Mouse (Mus musculus): Measurements from ENCODE around the gene Actg1. TPM values are rescaled to one million over a fixed set of nuclear protein-coding genes. Genes with fewer than 3 reads are reported as not detected.

Gene Actg1
- total RNA-seq, 2 experiments from 2014 or later, result 451 to 520 TPM

DNA sequence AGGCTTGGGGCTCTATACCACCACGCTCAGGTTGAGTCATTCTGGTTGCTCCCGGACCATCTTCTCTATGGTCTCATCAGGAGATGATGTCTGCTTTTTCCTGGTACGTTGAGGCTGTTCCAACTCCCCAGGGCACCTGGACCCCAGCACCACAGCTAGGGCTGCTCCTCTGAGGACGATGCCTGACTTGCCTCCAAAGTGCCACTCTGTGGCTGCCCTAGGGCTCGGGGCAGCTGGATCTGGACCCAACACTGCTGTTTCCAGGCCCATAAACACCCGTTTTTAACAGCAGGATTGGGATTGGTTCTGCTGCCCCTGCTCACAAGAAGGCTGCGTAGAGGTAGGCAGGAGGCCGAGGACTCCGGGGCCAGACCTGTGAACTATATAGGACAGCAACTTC, 45.2 kb downstream of the Actg1 start:
- intact Hi-C loops (cut with DNase I), result no loop called here
- no peak for DNase-seq

DNA sequence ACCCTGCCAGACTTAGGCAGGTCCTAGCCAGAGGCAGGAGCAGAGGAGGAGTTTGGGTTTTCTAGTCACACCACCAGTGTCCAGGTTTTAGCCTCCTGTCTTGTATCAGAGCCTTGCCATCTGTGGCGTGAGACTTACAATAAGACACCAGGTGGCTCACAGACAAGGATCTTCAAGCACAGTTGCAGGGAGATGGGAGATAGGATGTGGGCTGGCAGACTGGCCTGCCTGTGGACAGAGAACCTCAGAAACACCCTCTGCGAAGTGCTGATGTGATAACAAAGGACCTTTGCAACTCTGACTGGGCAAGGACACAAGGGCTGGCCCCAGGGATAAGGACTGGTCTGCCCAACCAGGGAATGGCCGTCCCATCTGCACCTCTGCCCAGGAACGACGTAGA, 48.9 kb downstream of the Actg1 start:
- no peak for DNase-seq
- intact Hi-C loops (cut with DNase I), result no loop called here

DNA sequence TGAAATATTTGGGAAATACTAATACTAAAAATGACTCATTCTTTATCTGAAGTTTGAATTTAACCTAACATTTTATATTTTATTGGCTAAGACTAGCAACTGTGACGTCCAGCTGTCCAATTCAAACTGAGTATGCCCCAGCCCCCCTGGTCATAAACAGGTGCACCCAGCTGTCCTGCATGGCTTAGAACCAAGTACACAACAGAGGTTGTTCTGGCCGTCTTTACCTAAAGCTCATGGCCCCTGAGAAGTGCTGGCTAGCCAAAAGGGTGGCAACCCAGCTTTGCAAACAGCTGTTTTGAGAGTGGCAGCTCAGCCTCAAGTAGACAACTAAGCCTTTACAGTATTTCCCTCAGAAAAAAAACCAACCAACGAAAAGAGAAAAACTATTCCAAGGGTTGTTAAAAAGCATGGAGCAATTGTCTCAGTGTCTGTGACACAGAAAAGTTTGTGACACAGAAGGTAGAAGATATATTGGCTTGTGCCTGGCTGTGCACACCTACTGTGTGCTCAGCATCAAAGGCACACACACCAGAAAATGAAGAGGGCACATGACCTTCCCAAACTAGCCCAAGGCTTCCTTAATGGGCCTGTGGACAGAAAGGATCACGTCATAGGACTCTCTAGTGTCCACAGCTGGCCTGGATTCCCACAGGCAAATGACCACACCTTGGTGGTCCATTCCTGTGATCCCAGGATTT, 49.8 kb downstream of the Actg1 start:
- no peak for DNase-seq
- intact Hi-C loops (cut with DNase I), result no loop called here

DNA sequence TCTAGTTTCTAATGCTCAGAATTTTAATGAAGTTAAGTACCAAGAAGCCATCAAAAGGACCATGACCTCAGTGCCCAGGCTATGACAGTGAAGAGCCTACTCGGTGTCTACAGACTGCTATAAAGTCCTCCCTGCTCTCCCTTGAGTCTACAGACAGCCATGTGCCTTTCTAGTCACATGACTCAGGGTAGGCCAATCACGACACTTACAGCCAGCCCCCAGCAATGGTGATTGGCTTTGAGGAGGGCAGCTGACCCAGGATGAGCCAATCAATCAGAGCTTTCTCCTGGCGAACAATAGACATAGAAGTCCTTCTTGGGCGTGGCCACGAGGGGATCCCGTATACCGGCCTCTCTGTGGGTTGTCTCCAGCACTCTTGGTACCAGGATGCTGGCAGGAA, 50.6 kb downstream of the Actg1 start:
- intact Hi-C loops (cut with DNase I), result no loop called here

DNA sequence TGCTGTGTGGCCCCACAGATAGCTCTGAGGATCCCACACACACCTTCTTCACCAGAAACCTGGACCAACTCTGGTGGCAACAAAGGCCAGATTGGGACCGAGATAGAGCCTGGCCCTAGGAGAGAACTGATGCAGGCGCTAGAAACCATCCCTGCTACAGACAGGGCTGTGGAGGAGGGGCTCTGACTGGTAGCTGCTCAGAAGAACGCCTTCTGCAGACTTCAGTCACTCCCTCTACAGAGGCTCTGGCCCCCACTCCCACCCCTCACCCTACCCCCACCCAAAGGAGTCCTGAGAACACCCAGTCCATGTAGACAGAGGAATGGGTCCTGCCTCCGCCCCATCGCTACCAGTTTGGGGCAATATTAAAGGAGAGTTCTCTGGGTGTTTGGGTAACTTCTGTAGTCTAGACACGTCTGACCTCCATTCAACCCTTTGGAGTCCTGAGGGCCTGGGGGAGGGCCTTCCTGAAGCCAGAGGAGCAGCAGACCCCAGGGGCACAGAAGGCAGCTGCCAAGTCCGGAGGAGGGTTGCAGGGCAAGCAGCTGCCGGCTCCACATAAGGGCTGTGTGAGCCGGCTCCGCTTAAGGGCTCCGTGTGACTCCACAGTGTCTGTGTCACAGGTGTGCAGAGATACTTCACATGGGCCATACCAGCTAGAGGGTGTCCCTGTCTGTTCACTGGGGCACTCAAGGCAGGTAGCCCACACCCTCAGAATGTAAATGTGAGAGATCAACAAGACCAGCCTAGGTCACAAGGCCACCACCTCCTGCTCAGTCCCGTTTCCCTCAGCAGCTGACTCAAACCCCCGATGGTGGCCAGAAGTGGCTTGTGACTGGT, 51.8 kb downstream of the Actg1 start:
- DNase-seq, result no peak
- intact Hi-C loops (cut with DNase I), result no loop called here

More for the DNA sequence above, 50.6 kb downstream of the Actg1 start:
- no peak for DNase-seq

Small RNA genes lying within 50 kb of the gene (microRNA-seq; reads per million reads assigned to microRNA genes)
- gene Gm23419 (0 to 0.27 reads per million in 2 experiments), gene Mir6935 (0.27 to 1.1 reads per million in 2 experiments)

Other genes with a start within 250 kb of the Actg1 start
- 1 to 10 TPM; 9.6 to 10.0 TPM for gene Tepsin, start 249.8 kb downstream of the Actg1 start, total RNA-seq (2021)
- 10 to 100 TPM; 55.4 to 59.2 TPM for gene Ndufaf8, start 249.6 kb downstream of the Actg1 start, total RNA-seq (2021)
- gene Slc38a10, start 197.2 kb downstream of the Actg1 start, total RNA-seq (2021), result 10 to 100 TPM; 78.7 to 83.5 TPM
- 10 to 100 TPM in 1 of 2 experiments, 1 to 10 TPM in 1; 7.8 to 10.0 TPM for gene Bahcc1, start 115.6 kb downstream of the Actg1 start, total RNA-seq (2021)
- not detected for gene Fscn2, start 13.0 kb upstream of the Actg1 start, total RNA-seq (2021)
- 10 to 100 TPM; 19.0 to 19.6 TPM for gene Faap100, start 30.2 kb upstream of the Actg1 start, total RNA-seq (2021)
- gene Nploc4, start 89.2 kb upstream of the Actg1 start, total RNA-seq (2021), result 10 to 100 TPM; 54.4 to 62.7 TPM
- 1 to 10 TPM in 1 of 2 experiments, under 1 TPM in 1; 0.98 to 2.5 TPM for gene Tspan10, start 94.1 kb upstream of the Actg1 start, total RNA-seq (2021)
- under 1 TPM; 0.53 to 0.56 TPM for gene Pde6g, start 105.0 kb upstream of the Actg1 start, total RNA-seq (2021)
- gene Oxld1, start 109.5 kb upstream of the Actg1 start, total RNA-seq (2021), result 10 to 100 TPM; 41.6 to 45.6 TPM
- gene Ccdc137, start 109.6 kb upstream of the Actg1 start, total RNA-seq (2021), result 1 to 10 TPM; 5.9 to 9.4 TPM
- 10 to 100 TPM; 10.3 to 12.0 TPM for gene Arl16, start 119.1 kb upstream of the Actg1 start, total RNA-seq (2021)
- 100 to 1,000 TPM; 222 to 244 TPM for gene Mrpl12, start 136.1 kb upstream of the Actg1 start, total RNA-seq (2021)
- 10 to 100 TPM; 14.1 to 15.9 TPM for gene Slc25a10, start 143.3 kb upstream of the Actg1 start, total RNA-seq (2021)
- gene Gcgr, start 182.2 kb upstream of the Actg1 start, total RNA-seq (2021), result 1 to 10 TPM; 1.7 to 2.4 TPM
- 10 to 100 TPM; 53.5 to 58.1 TPM for gene Mcrip1, start 201.2 kb upstream of the Actg1 start, total RNA-seq (2021)
- gene Ppp1r27, start 202.6 kb upstream of the Actg1 start, total RNA-seq (2021), result under 1 TPM in 1 of 2 experiments, not detected in 1; 0.39 TPM
- 100 to 1,000 TPM; 238 to 247 TPM for gene P4hb, start 224.7 kb upstream of the Actg1 start, total RNA-seq (2021)
- gene Arhgdia, start 233.1 kb upstream of the Actg1 start, total RNA-seq (2021), result 100 to 1,000 TPM; 164 to 180 TPM
- gene Alyref, start 249.8 kb upstream of the Actg1 start, total RNA-seq (2021), result 10 to 100 TPM; 57.8 to 59.9 TPM
- gene Anapc11, start 249.9 kb upstream of the Actg1 start, total RNA-seq (2021), result 10 to 100 TPM; 86.2 to 87.5 TPM